Mouse (Mus musculus) large intestine, adult 2 months (tissue): Measurements from ENCODE around the gene Lrrc1. TPM values are rescaled to one million over a fixed set of nuclear protein-coding genes. Genes with fewer than 3 reads are reported as not detected.
A peak's percentile ranks its signal among the peaks of the same experiment; 100 is the strongest.

Source experiments
- DNase-seq: peaks from one replicate; pipeline ENCODE4 v3.0.0-alpha.2; 2012; ENCODE audit warnings: low read depth, low spot score
- WGBS: fragments of 180-500 bp; shearing (Covaris S2); methylation state at CpG from one replicate; pipeline ENCODE4 v1.1.7; 2018; 5-methylcytosine and 5-hydroxymethylcytosine counted together
- polyA plus RNA-seq: library from polyadenylated mRNA; depleted of rRNA; stranded (reverse); fragments of >200 nt; gene quantifications from 2 replicates; pipeline ENCODE4 v1.2.3, GENCODE M21; 2012

The Lrrc1 gene
- polyA plus RNA-seq, 1 experiment = 65.9 TPM

GRCm38 (mm10) chr9:77510574-77510973 is 34.1 kb downstream of the Lrrc1 start:
- WGBS = 21% methylated on average over 8 of the region's 8 CpGs

DNA sequence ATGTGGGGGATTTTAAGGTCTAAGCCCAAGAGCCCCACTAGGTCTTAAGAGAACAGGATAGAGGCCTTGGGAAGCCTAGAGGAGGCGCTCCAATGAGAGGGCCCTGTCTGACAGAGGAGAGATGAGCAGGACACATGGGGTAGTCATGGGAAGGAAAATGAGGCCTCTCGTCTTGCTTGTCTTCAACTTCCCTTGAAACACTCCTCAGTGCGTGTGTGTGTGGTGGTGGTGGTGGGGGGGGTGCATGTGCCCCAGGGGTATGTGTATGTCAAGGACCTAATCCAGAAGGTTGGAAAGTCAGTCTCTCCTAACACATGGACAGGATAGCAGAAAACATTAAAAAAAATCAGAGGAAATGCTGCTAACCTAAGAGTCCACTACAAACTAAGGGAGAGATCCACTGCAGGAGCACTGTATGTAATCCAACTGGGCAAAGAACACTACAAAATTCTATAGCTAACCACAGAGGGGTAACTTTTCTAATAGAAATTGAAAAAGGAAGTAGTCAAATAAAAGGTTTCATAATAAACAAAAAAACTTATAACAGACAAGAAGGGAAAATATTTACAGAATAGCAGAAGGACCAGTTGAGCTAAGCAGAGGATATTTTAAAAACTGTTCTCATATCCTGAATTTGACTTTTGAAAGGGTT is 36.8 kb downstream of the Lrrc1 start:
- DNase-seq = no peak
- 95% methylated on average over 3 of the region's 3 CpGs for WGBS

More at GRCm38 (mm10) chr9:77510574-77510973, 34.1 kb downstream of the Lrrc1 start:
- DNase-seq = no peak

GRCm38 (mm10) chr9:77502548-77503438 is 41.9 kb downstream of the Lrrc1 start:
- 40% methylated on average over 14 of the region's 14 CpGs for WGBS
- DNase-seq = no peak

DNA sequence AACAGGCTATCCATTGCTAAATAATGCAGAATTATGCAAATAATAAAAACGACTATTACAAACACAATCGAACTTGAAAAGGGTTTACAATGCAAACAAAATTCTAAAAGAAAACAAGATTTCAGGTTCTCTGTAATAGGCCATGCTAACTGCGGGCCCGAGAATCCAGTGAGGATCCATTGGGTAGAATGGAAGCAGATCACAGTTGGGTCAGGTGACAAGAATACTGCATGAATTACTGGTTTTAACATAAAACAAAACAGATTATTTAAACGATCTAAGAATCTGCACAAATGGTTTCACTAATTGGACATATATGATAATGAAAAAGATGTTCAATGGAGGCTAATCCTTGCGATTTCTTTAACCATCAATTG is 42.5 kb downstream of the Lrrc1 start:
- 72% methylated on average over 6 of the region's 6 CpGs for WGBS
- DNase-seq = no peak

- WGBS = 94% methylated on average over 6 of the region's 6 CpGs
Observed at GRCm38 (mm10) chr9:77499084-77499483, 45.6 kb downstream of the Lrrc1 start.

DNA sequence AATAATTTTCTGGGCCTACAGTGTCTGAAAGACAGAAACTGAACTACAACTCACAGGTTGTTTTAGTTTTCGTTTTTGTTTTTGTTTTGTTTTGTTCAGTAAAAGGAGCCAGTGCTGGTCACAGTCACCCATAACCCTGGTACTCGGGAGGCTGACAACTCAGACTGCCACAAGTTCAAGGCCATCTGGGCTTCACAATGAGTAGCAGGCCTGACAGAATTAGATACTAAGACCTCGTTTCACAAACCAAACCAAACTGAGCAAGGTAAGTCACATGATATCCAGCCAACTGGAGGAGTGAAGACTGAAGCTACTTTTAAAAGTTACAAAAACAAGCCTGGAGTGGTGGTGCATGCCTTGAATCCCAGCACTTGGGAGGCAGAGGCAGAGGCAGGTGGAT is 46.3 kb downstream of the Lrrc1 start:
- DNase-seq = no peak
- WGBS = 72% methylated on average over 3 of the region's 3 CpGs

More at GRCm38 (mm10) chr9:77499084-77499483, 45.6 kb downstream of the Lrrc1 start:
- no peak for DNase-seq

- 81% methylated on average over 6 of the region's 6 CpGs for WGBS
Observed at GRCm38 (mm10) chr9:77497173-77497572, 47.5 kb downstream of the Lrrc1 start.

GRCm38 (mm10) chr9:77496540-77497062 is 48.1 kb downstream of the Lrrc1 start:
- 67% methylated on average over 12 of the region's 12 CpGs for WGBS
- DNase-seq = no peak

More at GRCm38 (mm10) chr9:77497173-77497572, 47.5 kb downstream of the Lrrc1 start:
- DNase-seq = no peak

- 89% methylated on average over 7 of the region's 7 CpGs for WGBS
- DNase-seq = no peak
Observed at GRCm38 (mm10) chr9:77494307-77494706, 50.4 kb downstream of the Lrrc1 start.

DNA sequence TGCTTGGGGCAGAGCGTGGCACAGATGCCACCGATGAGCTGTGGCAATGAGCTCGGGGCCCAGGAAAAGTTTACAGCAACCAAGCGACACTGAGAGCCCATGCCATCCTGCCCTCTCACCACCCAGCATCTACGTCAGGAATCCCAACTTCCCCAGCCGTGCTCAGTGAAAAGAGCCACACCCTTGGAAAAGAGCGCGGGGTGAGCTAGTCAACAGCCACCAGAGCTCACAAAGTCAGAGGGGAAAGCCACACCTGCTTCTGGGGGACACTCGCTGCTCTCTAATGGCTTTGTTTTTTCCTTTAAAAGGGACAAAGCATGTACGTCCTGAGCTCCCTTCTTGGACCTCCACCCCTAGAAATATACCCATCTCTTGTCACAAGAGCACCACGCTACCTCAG is 56.1 kb downstream of the Lrrc1 start:
- 69% methylated on average over 11 of the region's 11 CpGs for WGBS

DNA sequence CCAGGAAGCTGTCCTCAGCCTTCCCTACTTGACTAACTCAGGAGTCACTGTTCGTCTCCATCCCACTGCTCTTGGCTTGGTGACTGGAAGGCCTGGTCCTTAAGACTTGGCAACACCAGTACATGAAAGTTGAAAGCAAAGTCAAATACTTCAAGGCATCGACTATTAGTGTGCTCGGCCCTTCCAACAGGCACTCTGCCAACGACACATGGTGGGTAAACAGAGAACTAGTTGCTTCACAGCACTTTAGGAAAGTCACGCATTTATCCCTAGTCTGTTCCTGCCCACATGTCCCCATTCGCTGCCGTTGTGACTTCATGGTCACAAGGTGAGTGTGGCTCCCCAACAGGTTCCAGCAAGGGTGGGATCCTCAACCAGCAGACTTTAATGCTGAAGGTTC is 57.2 kb downstream of the Lrrc1 start:
- 34% methylated on average over 7 of the region's 7 CpGs for WGBS
- DNase-seq = no peak

More for the DNA sequence above, 56.1 kb downstream of the Lrrc1 start:
- DNase-seq = no peak

DNA sequence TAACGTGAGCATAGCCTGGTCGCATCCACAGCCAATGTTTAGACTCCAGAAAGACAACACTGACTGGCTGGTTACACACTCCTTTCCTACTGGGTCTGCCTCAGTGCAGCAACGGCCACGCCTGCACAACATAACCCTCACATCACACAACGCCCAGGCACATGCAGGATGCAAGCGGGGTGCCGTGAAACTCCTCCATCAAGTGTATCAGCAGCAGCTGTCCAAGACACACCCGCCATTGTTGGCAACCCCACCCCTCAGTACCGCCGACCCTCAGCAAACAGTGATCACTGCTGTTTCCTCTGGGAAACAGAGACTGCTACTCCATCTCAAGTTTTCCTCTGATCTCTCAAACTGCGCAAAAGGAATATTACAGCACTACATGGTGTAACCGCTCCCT is 58.8 kb downstream of the Lrrc1 start:
- 62% methylated on average over 12 of the region's 12 CpGs for WGBS
- no peak for DNase-seq

GRCm38 (mm10) chr9:77484751-77485150 is 59.9 kb downstream of the Lrrc1 start:
- no peak for DNase-seq
- WGBS = 91% methylated on average over 10 of the region's 10 CpGs

- WGBS = 45% methylated on average over 3 of the region's 3 CpGs
Observed at GRCm38 (mm10) chr9:77483559-77483958, 61.1 kb downstream of the Lrrc1 start.

GRCm38 (mm10) chr9:77482281-77482680 is 62.4 kb downstream of the Lrrc1 start:
- peak; percentile 58 for DNase-seq
- 34% methylated on average over 5 of the region's 5 CpGs for WGBS

More at GRCm38 (mm10) chr9:77483559-77483958, 61.1 kb downstream of the Lrrc1 start:
- no peak for DNase-seq

DNA sequence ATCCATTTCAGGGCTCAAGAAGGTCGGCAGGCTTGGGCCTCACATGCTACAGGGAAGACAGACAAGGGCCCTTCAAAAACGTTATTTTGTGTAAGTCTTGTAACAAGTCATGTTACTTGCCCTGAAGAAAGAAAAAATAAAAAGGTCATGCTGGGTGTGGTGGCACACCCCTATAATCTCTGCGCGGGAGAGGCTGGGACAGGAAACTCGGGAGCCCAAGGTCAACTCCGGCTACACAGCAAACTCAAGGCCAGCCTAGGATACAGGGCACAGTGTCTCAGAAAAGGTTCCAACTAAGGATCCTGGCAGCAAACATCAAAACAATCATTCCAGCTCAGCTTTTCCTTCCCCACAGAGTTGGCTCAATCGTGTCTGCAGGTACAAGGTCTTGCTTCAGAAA is 63.3 kb downstream of the Lrrc1 start:
- DNase-seq = peak; percentile 48

DNA sequence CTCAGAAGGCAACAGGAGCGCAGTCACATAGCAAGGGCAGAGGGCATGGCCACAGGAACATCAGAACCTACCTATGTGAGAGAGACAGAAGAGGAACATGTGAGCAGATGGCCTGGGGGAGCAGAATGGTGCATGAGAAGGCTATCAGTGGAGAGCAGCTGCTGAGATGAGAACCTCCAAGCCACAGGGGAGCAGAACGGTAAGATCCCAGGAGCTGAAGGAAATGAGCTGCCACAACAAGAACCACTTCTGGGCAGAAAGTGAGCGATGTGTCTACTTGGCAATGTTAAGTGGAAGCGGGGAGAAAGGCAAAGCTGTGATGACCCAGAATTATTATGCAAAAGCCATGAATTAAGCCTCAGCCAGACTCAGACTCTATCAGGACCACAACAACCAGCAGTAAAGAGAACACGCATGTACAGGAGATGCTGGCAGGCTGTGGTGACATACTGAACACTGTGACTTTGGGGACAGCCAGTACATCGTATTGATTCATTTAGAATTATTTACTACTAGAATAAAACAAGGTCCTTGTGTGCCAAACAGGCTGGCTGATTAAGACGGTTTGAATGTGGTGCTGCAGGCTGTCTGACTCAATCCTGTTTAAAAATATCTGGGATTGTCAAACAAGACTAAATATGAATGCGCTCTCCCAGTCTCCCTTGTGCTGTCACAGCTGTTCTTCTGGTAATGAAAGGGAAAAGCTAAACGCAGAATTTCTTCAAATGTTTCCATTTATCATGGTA is 63.9 kb downstream of the Lrrc1 start:
- WGBS = 69% methylated on average over 9 of the region's 9 CpGs
- no peak for DNase-seq

More for the DNA sequence above, 63.3 kb downstream of the Lrrc1 start:
- 23% methylated on average over 7 of the region's 7 CpGs for WGBS

GRCm38 (mm10) chr9:77480001-77480400 is 64.7 kb downstream of the Lrrc1 start:
- WGBS = 90% methylated on average over 7 of the region's 7 CpGs
- no peak for DNase-seq

- 87% methylated on average over 10 of the region's 10 CpGs for WGBS
- DNase-seq = no peak
Observed at GRCm38 (mm10) chr9:77478166-77478920, 66.3 kb downstream of the Lrrc1 start.
